Mouse (Mus musculus) G1E (cell line): ENCODE data around the gene Fuca2. TPM values are rescaled to one million over a fixed set of nuclear protein-coding genes. Genes with fewer than 3 reads are reported as not detected.

ENCODE experiments used
- ATAC-seq: 2 replicates; pipeline ENCODE4 v1.8.0; 2016; ENCODE audit warnings: mild to moderate bottlenecking; ENCODE audit not compliant: insufficient number of reproducible peaks, poor library complexity, low FRiP score, severe bottlenecking; ENCODE audit errors: extremely low read depth
- DNase-seq: peaks from one replicate; pipeline ENCODE4 v3.0.0; 2012; ENCODE audit warnings: low spot score
- H3K27me3 ChIP-seq: 2 replicates; pipeline ENCODE4 v1.6.1; 2012; ENCODE audit warnings: mild to moderate bottlenecking, low read length, inconsistent platforms; ENCODE audit not compliant: insufficient read depth
- H3K36me3 ChIP-seq: replicated peaks from 2 replicates; pipeline ENCODE3; 2012; ENCODE audit warnings: mild to moderate bottlenecking, inconsistent platforms
- H3K4me1 ChIP-seq: 2 replicates; pipeline ENCODE4 v1.6.1; 2012; ENCODE audit warnings: low read depth, low read length, inconsistent platforms, mixed read lengths; ENCODE audit not compliant: insufficient read depth
- H3K4me3 ChIP-seq: 2 replicates; pipeline ENCODE4 v1.5.1; 2012; ENCODE audit warnings: low read depth, mild to moderate bottlenecking, inconsistent platforms, low read length, moderate library complexity, mixed read lengths
- H3K9me3 ChIP-seq: replicated peaks from 2 replicates; pipeline ENCODE4 v1.6.1; 2012; ENCODE audit warnings: inconsistent platforms
- CTCF ChIP-seq: IDR thresholded peaks from 2 replicates; pipeline ENCODE4 v1.5.1; 2012; ENCODE audit warnings: low read depth, low read length, inconsistent platforms, mixed read lengths
- GATA1 ChIP-seq: IDR thresholded peaks from 2 replicates; pipeline ENCODE4 v1.6.1; 2012; ENCODE audit warnings: borderline replicate concordance, low read length, inconsistent platforms, mixed read lengths
- GATA2 ChIP-seq: IDR thresholded peaks from 2 replicates; pipeline ENCODE4 v1.6.1; 2012; ENCODE audit warnings: low read depth, low read length, inconsistent platforms, borderline replicate concordance
- POLR2AphosphoS5 ChIP-seq: IDR thresholded peaks from 2 replicates; pipeline ENCODE4 v1.6.1; 2012; ENCODE audit warnings: low read depth, low read length, inconsistent platforms; ENCODE audit not compliant: insufficient replicate concordance
- TAL1 ChIP-seq: conservative IDR thresholded peaks from 2 replicates; pipeline ENCODE4 v1.6.1; 2012; ENCODE audit warnings: low read depth, low read length, inconsistent platforms, mixed read lengths
- polyA plus RNA-seq: library from polyadenylated mRNA; stranded (reverse); fragments of >175 nt; gene quantifications from 2 replicates; pipeline ENCODE4 v1.2.3, GENCODE M21; 2012
- total RNA-seq, 2 experiments: library from RNA; stranded (forward) in 1 of 2; stranded (reverse) in 1 of 2; fragments of 200-1000 nt in 1 of 2; fragments of >200 nt in 1 of 2; fragmentation: Nextera tagmentation in 1 of 2; gene quantifications; 2 replicates each; pipeline ENCODE4 v1.2.3; 2014 to 2017

Fuca2 gene
- total and polyA plus RNA-seq, 3 experiments: 2.3 TPM; not detected in 2

- Histone ChIP-seq H3K4me3 (peak within 1 kb of the TSS; percentile 84), H3K27me3 (no peaks in the 10 kb centered on the region), H3K36me3 (peaks cover 37% of the 10 kb centered on the region), H3K9me3 (no peaks in the 10 kb centered on the region), H3K4me1 (peaks cover 12% of the 10 kb centered on the region)
- DNase-seq (peak; percentile 77), ATAC-seq (peak; percentile 95)
- no peak for TF ChIP-seq GATA2
- TF ChIP-seq CTCF: no peak
- TF ChIP-seq TAL1: no peak
- TF ChIP-seq GATA1: no peak
- no peak for TF ChIP-seq POLR2AphosphoS5
These were observed 53.5 kb downstream of the Fuca2 start, which contains the start of the genes Adat2 and Pex3 for GRCm38 (mm10) chr10:13552646-13553497. TSS of gene Adat2 (plus strand) at chr10:13552894. TSS of gene Pex3 (minus strand) at chr10:13553142.

GRCm38 (mm10) chr10:13553498-13553985 is 54.2 kb downstream of the Fuca2 start:
- Histone ChIP-seq H3K36me3 (peaks cover 35% of the 10 kb centered on the region), H3K4me3 (peak overlapping the region; percentile 84), H3K4me1 (peaks cover 12% of the 10 kb centered on the region), H3K9me3 (no peaks in the 10 kb centered on the region), H3K27me3 (no peaks in the 10 kb centered on the region)
- DNase-seq (no peak), ATAC-seq (no peak)
- TF ChIP-seq CTCF: no peak
- TF ChIP-seq TAL1: no peak
- TF ChIP-seq POLR2AphosphoS5: no peak
- TF ChIP-seq GATA1: no peak
- TF ChIP-seq GATA2: no peak

GRCm38 (mm10) chr10:13554316-13554715 is 55.0 kb downstream of the Fuca2 start:
- no peaks in the 10 kb centered on the region for H3K9me3 ChIP-seq
- H3K27me3 ChIP-seq: no peaks in the 10 kb centered on the region
- ATAC-seq (no peak), DNase-seq (no peak)
- peaks cover 12% of the 10 kb centered on the region for H3K4me1 ChIP-seq
- H3K4me3 ChIP-seq: no peak overlapping the region; the same call in 1 of the 2 replicates
- peaks cover 42% of the 10 kb centered on the region for H3K36me3 ChIP-seq
- no peak for TF ChIP-seq POLR2AphosphoS5
- TF ChIP-seq GATA2: no peak

GRCm38 (mm10) chr10:13560014-13560674 is 60.8 kb downstream of the Fuca2 start:
- Histone ChIP-seq H3K4me3 (no peak overlapping the region), H3K36me3 (peaks cover 66% of the 10 kb centered on the region)
- ATAC-seq: no peak

GRCm38 (mm10) chr10:13564364-13565079 is 65.2 kb downstream of the Fuca2 start:
- DNase-seq: no peak
- ATAC-seq: no peak
- H3K4me1 ChIP-seq: no peaks in the 10 kb centered on the region
- H3K36me3 ChIP-seq: peaks cover 37% of the 10 kb centered on the region
- TF ChIP-seq CTCF (0 out of 2 replicates have a peak, but pooled peaks have one; percentile 13), GATA2 (no peak)
- peaks cover 2% of the 10 kb centered on the region; the same call in 1 of the 2 replicates for H3K27me3 ChIP-seq
- H3K4me3 ChIP-seq: no peak overlapping the region
- H3K9me3 ChIP-seq: no peaks in the 10 kb centered on the region

More at GRCm38 (mm10) chr10:13560014-13560674, 60.8 kb downstream of the Fuca2 start:
- Histone ChIP-seq H3K27me3 (no peaks in the 10 kb centered on the region; the same call in 1 of the 2 replicates), H3K9me3 (no peaks in the 10 kb centered on the region), H3K4me1 (no peaks in the 10 kb centered on the region; the same call in 1 of the 2 replicates)
- DNase-seq: no peak
- TF ChIP-seq GATA1: no peak
- no peak for TF ChIP-seq POLR2AphosphoS5
- no peak for TF ChIP-seq TAL1
- TF ChIP-seq GATA2: no peak
- TF ChIP-seq CTCF: no peak

- peaks cover 33% of the 10 kb centered on the region for H3K36me3 ChIP-seq
- TF ChIP-seq CTCF (no peak), GATA1 (no peak), POLR2AphosphoS5 (no peak), GATA2 (no peak), TAL1 (no peak)
- no peak overlapping the region for H3K4me3 ChIP-seq
- no peak for DNase-seq
- peaks cover 2% of the 10 kb centered on the region; the same call in 1 of the 2 replicates for H3K27me3 ChIP-seq
- no peaks in the 10 kb centered on the region for H3K9me3 ChIP-seq
- no peak for ATAC-seq
- no peaks in the 10 kb centered on the region for H3K4me1 ChIP-seq
These were observed 65.7 kb downstream of the Fuca2 start for GRCm38 (mm10) chr10:13565080-13565448.
